Mouse (Mus musculus) E14TG2a.4 (cell line): ENCODE results near the gene Dennd4b.
A peak's percentile ranks its signal among the peaks of the same experiment; 100 is the strongest.

Experiments used
- CTCF ChIP-seq: conservative IDR thresholded peaks from 2 replicates; pipeline ENCODE4 v1.5.1; 2014; ENCODE audit warnings: low read length
- POU5F1 ChIP-seq: IDR thresholded peaks from 2 replicates; pipeline ENCODE4 v1.6.1; 2014; ENCODE audit warnings: low read length, borderline replicate concordance

- TF ChIP-seq CTCF = peak; percentile 66; the same call in 1 of the 2 replicates
- no peak for TF ChIP-seq POU5F1
Observed at GRCm38 (mm10) chr3:90265034-90265931, at the start of gene Dennd4b.
